Mouse (Mus musculus) lung, postnatal 0 days (tissue): ENCODE measurements at regions not wholly inside any gene's neighbourhood (a gene's known extent, or its start where the extent isn't known, plus 50 kb on each side); places are given as distances from the start of the nearest gene placed in this dataset.

Source experiments
- CTCF ChIP-seq: IDR thresholded peaks from 2 replicates; pipeline ENCODE4 v1.5.1; 2016; ENCODE audit warnings: antibody characterized with exemption, mild to moderate bottlenecking
- EP300 ChIP-seq: IDR thresholded peaks from 2 replicates; pipeline ENCODE4 v1.6.1; 2016; ENCODE audit warnings: antibody characterized with exemption, mild to moderate bottlenecking, control low read depth

DNA sequence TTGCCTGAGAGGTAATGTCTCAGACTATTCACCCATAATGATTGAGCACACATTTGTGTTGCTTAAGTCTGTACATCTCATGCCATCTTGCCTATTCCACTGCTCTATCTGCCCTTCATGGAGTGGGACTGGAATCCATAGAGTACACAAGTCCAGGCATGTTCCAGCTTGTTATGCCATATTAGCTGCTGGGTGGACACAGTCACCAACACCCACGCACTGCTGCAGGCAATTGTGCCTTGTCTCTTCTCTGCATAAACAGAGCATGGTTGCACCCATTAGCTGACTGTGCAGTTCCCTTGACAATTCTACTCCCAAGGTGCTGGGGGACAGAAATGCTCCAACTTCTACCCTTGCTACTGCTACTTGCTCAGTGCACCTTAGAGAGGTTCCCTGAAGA lies 143.3 kb upstream of the Nckap5 start:
- TF ChIP-seq CTCF (no peak), EP300 (no peak)
